Mouse (Mus musculus) liver, embryonic 15.5 days (tissue): ENCODE data around the gene Fam133b. TPM values are rescaled to one million over a fixed set of nuclear protein-coding genes. Genes with fewer than 3 reads are reported as not detected.

Experiments
- ATAC-seq: fragments of 200-750 bp; cut with Nextera tagmentation; 2 replicates; pipeline ENCODE4 v1.8.0; 2017; ENCODE audit warnings: moderate number of reproducible peaks, mild to moderate bottlenecking, moderate library complexity; ENCODE audit not compliant: insufficient read depth
- H3K27ac ChIP-seq: fragments of 300-500 bp; sonication (generic); replicated peaks from 2 replicates; pipeline ENCODE4 v1.5.1; 2015; ENCODE audit warnings: mild to moderate bottlenecking, inconsistent platforms
- H3K27me3 ChIP-seq: fragments of 300-500 bp; sonication (generic); 2 replicates; pipeline ENCODE4 v1.6.1; 2015; ENCODE audit warnings: mild to moderate bottlenecking, inconsistent platforms
- H3K36me3 ChIP-seq: fragments of 300-500 bp; sonication (generic); replicated peaks from 2 replicates; pipeline ENCODE4 v1.6.1; 2015; ENCODE audit warnings: moderate library complexity, mild to moderate bottlenecking, inconsistent platforms
- H3K4me1 ChIP-seq: fragments of 300-500 bp; sonication (generic); replicated peaks from 2 replicates; pipeline ENCODE4 v1.6.1; 2015; ENCODE audit warnings: inconsistent platforms
- H3K4me2 ChIP-seq: fragments of 300-500 bp; sonication (generic); 2 replicates; pipeline ENCODE4 v1.6.1; 2015; ENCODE audit warnings: moderate library complexity, mild to moderate bottlenecking, inconsistent platforms
- H3K4me3 ChIP-seq: fragments of 300-500 bp; sonication (generic); replicated peaks from 2 replicates; pipeline ENCODE4 v1.5.1; 2015; ENCODE audit warnings: mild to moderate bottlenecking, inconsistent platforms
- H3K9ac ChIP-seq: fragments of 300-500 bp; sonication (generic); 2 replicates; pipeline ENCODE4 v1.6.1; 2015; ENCODE audit warnings: moderate library complexity, mild to moderate bottlenecking, inconsistent platforms
- H3K9me3 ChIP-seq: fragments of 300-500 bp; sonication (generic); replicated peaks from 2 replicates; pipeline ENCODE4 v1.6.1; 2016; ENCODE audit warnings: inconsistent platforms
- WGBS: fragments of 180-500 bp; shearing (Covaris S2); methylation state at CpG from one replicate; pipeline ENCODE4 v1.1.7; 2015; ENCODE audit warnings: mixed read lengths; ENCODE audit not compliant: insufficient replicate concordance; 5-methylcytosine and 5-hydroxymethylcytosine counted together
- polyA plus RNA-seq: library from polyadenylated mRNA; unstranded; fragments of >200 nt; fragmentation: Nextera tagmentation; extraction: Ambion mirVana; gene quantifications from 2 replicates; pipeline ENCODE4 v1.2.1, GENCODE M21; 2015

The Fam133b gene
- polyA plus RNA-seq, 1 experiment from 2014 or later, result 9.2 TPM

DNA sequence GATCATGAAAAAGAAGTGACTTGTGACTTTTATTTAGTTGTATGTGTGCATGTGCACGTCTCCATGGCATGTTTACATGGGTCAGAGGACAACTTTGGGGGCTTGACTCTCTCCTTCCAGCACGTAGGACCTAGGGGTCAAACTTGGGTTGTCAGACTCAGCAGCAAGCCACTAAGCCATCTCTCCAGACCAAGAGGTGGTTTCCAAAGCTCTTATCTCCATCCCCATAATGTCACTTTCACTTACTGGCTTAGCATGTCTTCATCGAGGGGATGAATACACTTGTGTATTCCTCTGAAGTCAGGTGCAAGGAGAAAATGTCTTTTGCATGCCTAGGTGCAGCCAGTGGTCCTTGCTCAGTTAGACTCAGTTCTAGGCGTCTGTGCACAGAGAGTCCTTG, 39.2 kb upstream of the Fam133b start:
- H3K9me3 ChIP-seq, result no peaks in the 10 kb centered on the region
- 36% methylated on average over 4 of the region's 4 CpGs for WGBS
- no peaks in the 10 kb centered on the region for H3K36me3 ChIP-seq
- H3K4me2 ChIP-seq, result no peak overlapping the region
- no peak overlapping the region for H3K4me3 ChIP-seq
- H3K9ac ChIP-seq, result no peak overlapping the region
- no peak overlapping the region for H3K27ac ChIP-seq
- no peak for ATAC-seq
- H3K4me1 ChIP-seq, result peaks cover 54% of the 10 kb centered on the region
- H3K27me3 ChIP-seq, result no peaks in the 10 kb centered on the region

DNA sequence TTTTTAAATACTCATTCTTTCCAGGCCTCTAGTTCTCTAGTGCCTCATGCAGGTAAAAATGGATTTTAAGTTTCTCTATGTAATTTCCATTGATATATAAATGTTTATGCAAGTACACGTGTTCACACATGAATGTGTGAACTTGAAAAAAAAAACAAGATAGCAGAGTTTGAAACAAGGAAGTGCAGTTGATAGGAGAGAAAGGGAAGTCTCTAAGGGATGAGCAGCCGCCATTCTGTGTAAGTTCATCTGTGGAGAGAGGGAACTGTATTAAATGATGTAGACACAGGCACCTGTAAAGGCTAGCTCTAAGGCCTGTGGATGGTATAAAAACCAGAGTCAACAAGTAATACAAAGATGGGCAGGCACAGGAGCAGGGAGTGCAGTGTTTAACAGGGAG, 38.1 kb upstream of the Fam133b start:
- Histone ChIP-seq H3K9me3 (no peaks in the 10 kb centered on the region), H3K9ac (no peak overlapping the region), H3K4me2 (no peak overlapping the region), H3K27me3 (no peaks in the 10 kb centered on the region), H3K4me3 (no peak overlapping the region), H3K4me1 (peaks cover 54% of the 10 kb centered on the region), H3K27ac (no peak overlapping the region), H3K36me3 (no peaks in the 10 kb centered on the region)
- 30% methylated on average over 2 of the region's 2 CpGs for WGBS
- ATAC-seq, result no peak

DNA sequence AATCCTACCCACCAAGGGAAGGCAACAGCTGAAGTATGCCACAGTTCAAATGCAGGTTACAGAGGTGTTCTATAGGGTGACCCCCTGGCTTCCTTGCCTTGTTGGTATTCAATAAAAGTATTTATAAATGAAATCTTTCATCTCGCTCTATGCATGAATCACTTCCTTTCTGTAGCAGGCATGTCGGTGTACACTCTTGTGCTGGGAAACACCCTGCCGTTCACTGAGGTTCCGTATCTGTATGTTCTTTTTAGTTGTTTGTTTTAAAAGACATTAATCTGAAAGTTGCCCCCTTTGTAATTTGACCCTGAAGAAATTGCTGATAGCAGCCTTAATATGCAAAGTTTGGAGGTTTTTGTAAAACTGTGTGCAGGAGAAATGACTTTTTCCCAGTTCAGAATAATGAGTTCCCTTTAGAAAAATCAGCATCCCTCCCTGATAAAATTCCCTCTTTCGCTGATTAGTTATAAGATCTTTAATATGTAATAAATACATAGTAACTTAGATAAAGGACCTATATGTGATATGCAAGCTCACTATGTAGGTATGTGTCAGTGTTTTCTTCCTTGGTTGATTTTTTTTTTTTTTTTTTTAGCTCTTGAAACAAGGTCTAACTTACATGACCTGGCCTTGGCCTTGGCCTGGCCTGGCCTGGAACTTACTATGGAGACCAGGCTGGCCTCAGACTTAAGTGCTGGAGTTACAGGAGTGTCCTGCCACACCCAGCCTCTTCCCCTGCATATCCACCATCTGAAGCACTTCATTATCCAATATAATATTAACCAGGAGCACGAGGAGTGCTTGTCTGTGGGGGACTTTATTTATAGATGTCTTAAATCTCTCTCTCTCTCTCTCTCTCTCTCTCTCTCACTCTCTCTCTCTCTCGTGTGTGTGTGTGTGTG, 34.9 kb upstream of the Fam133b start:
- no peak overlapping the region for H3K4me3 ChIP-seq
- H3K9ac ChIP-seq, result no peak overlapping the region
- no peaks in the 10 kb centered on the region for H3K36me3 ChIP-seq
- ATAC-seq, result no peak
- no peak overlapping the region for H3K27ac ChIP-seq
- WGBS, result 51% methylated on average over 7 of the region's 7 CpGs
- H3K27me3 ChIP-seq, result no peaks in the 10 kb centered on the region
- H3K4me2 ChIP-seq, result no peak overlapping the region
- no peaks in the 10 kb centered on the region for H3K9me3 ChIP-seq
- H3K4me1 ChIP-seq, result peaks cover 47% of the 10 kb centered on the region

DNA sequence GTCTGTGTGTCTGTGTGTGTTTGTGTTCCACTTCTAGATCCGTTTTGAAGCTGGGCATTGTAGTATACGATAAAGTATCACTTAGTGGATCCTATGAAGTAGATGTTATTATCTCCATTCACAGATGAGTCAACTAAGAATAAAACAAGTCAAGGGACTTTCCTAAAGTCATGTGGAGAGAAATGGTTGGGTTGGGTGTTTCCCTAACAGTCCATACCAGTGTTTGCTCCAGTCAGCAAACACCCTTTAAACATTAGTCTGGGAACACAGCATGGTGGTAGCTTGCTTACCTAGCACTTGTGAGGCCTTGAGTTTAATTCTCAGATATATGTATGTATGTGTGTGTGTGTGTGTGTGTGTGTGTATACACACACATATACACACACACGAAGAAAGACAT, 34.1 kb upstream of the Fam133b start:
- Histone ChIP-seq H3K4me3 (no peak overlapping the region), H3K27ac (no peak overlapping the region), H3K4me2 (no peak overlapping the region), H3K9ac (no peak overlapping the region), H3K27me3 (no peaks in the 10 kb centered on the region), H3K9me3 (no peaks in the 10 kb centered on the region), H3K4me1 (peaks cover 51% of the 10 kb centered on the region), H3K36me3 (no peaks in the 10 kb centered on the region)
- WGBS, result 40% methylated on average over 3 of the region's 3 CpGs
- no peak for ATAC-seq

DNA sequence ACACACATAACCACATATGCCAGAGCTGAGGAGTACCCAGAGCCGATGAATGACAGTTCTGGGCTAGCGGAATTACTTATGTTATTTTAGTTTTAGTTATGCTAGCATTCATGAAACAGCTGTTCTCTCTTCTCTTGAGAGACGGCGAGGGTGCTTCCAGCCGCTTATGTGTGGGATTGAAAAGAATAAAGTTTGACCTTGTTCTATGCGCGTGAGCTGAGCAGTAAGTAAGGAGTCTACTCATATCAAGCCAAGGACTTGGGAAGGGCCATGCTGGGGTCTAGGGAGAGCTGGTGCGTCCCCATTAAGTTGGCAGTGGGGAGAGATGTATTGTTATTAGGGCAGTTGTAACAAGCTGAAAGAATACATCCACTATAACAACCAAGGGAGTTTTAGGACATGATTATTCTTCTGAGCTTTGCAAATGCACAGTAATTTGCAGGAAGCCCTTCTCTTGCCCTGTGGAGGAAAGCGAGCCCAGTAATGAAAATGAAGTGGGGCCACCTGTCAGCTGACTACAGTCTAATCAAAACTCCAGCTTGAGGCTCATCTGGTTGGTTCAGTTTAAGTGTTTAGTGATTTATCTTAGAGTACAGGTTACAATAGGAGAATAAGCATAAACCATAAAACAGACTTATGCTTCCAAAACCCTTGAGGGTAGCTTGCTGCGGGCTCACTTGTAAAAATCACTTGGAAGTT, 32.4 kb upstream of the Fam133b start:
- no peak for ATAC-seq
- peaks cover 51% of the 10 kb centered on the region for H3K4me1 ChIP-seq
- H3K9ac ChIP-seq, result no peak overlapping the region
- H3K27ac ChIP-seq, result no peak overlapping the region
- H3K9me3 ChIP-seq, result no peaks in the 10 kb centered on the region
- WGBS, result 73% methylated on average over 10 of the region's 10 CpGs
- H3K36me3 ChIP-seq, result no peaks in the 10 kb centered on the region
- no peak overlapping the region for H3K4me2 ChIP-seq
- no peaks in the 10 kb centered on the region for H3K27me3 ChIP-seq
- no peak overlapping the region for H3K4me3 ChIP-seq

DNA sequence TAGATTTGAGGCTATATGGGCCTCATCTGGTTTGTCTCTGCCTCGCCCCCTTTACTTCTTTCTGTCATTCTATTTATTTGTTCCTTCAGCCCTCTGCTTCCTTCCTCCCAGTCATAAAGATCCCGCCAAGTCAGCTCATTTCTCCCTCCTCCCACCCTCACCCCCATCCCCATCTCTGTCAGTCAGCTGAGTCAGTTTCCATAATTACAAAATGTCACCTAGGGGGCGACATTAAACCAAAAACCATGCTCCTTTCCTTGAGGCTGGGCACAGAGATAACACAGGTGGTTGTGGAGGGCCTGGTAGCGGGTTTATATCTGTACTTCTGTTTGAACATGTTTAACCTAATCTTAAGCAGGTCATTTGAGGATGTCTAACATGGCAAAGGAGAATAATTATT, 31.0 kb upstream of the Fam133b start:
- WGBS, result 16% methylated on average over 4 of the region's 4 CpGs
- peak; percentile 38 for ATAC-seq
- Histone ChIP-seq H3K27ac (no peak overlapping the region), H3K4me2 (no peak overlapping the region), H3K9me3 (no peaks in the 10 kb centered on the region), H3K27me3 (no peaks in the 10 kb centered on the region), H3K36me3 (no peaks in the 10 kb centered on the region), H3K4me1 (peaks cover 54% of the 10 kb centered on the region), H3K9ac (no peak overlapping the region), H3K4me3 (no peak overlapping the region)

DNA sequence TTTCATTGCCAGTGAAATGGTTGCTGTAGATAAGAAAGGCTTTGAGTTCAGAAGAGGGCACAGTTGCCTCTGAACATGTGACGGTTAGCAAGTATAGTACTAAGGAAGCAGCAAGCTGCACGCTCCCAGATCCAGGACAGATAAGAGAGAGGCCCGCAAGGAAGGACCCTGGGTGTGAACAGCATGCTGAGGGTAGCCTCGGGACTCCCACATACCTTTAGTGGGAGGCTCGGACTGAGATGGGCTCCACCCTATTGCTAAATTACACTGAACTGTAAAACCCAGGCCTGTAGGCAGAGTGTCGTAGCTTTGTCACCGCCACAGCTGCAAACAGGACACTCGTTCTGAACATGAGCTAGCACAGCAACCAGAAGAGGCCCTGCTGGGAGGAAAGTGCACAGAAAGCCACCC, 28.7 kb upstream of the Fam133b start:
- peak; percentile 73 for ATAC-seq
- peaks cover 46% of the 10 kb centered on the region for H3K4me1 ChIP-seq
- 23% methylated on average over 8 of the region's 8 CpGs for WGBS
- peaks cover 8% of the 10 kb centered on the region; the same call in 1 of the 2 replicates for H3K36me3 ChIP-seq
- H3K4me2 ChIP-seq, result peak overlapping the region; percentile 25
- H3K9ac ChIP-seq, result no peak overlapping the region
- H3K9me3 ChIP-seq, result no peaks in the 10 kb centered on the region
- no peak overlapping the region for H3K4me3 ChIP-seq
- no peaks in the 10 kb centered on the region for H3K27me3 ChIP-seq
- peak overlapping the region; percentile 51; the same call in 1 of the 2 replicates for H3K27ac ChIP-seq

DNA sequence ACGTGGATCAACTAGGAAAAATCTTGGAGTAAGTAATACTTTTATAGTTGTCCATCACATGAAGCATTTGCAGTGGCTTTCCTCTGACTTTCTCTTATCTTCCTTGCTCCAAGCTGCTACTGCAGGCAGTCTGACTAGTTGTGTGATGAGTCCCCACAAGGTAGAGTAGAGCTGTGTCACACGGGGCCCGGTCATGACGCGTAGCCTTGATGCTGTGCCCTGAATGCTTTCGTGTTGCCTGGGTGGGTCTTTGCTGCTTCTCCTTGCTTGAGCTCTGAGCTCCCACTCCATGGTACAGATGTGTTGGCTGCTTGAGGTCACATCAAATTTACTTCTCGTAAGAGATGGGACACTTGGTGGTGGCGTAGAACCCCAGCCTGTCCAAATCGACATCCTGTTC, 28.2 kb upstream of the Fam133b start:
- Histone ChIP-seq H3K36me3 (peaks cover 13% of the 10 kb centered on the region; the same call in 1 of the 2 replicates), H3K4me3 (no peak overlapping the region), H3K4me1 (peaks cover 44% of the 10 kb centered on the region), H3K4me2 (peak overlapping the region; percentile 25; the same call in 1 of the 2 replicates), H3K9ac (no peak overlapping the region), H3K27me3 (no peaks in the 10 kb centered on the region), H3K27ac (no peak overlapping the region), H3K9me3 (no peaks in the 10 kb centered on the region)
- no peak for ATAC-seq
- 57% methylated on average over 9 of the region's 9 CpGs for WGBS

DNA sequence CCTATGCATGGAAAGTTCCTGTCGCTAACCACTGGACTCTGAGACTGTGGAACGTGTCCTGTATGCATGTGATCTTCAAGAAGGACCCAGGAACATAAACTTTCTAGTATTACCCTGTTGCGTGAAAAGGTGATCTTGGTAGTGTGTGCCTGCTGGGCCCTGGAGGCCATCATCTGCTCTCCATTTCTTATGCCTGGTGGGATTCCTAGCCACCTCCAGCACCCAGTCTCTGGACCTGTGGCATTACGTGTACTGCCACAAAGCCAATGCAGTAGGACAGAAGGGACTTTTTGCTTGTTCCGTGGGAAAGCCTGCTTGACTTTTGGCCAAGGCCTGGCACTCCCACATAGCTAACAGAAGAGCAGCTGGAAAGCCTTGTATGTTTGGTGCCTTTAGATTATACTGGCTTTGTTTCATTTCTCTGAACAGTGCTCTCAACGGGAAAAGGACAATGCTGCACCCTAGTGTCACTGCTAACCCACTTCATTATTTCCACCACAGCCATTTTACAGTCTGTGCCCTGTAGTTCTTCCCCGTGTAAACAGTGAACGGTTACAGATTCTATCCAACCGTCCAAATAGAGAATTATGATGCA, 27.1 kb upstream of the Fam133b start:
- Histone ChIP-seq H3K36me3 (peaks cover 22% of the 10 kb centered on the region), H3K27me3 (no peaks in the 10 kb centered on the region), H3K9ac (no peak overlapping the region), H3K4me2 (no peak overlapping the region), H3K27ac (no peak overlapping the region), H3K4me3 (no peak overlapping the region), H3K9me3 (no peaks in the 10 kb centered on the region), H3K4me1 (peaks cover 36% of the 10 kb centered on the region)
- 59% methylated on average over 9 of the region's 9 CpGs for WGBS
- ATAC-seq, result no peak

DNA sequence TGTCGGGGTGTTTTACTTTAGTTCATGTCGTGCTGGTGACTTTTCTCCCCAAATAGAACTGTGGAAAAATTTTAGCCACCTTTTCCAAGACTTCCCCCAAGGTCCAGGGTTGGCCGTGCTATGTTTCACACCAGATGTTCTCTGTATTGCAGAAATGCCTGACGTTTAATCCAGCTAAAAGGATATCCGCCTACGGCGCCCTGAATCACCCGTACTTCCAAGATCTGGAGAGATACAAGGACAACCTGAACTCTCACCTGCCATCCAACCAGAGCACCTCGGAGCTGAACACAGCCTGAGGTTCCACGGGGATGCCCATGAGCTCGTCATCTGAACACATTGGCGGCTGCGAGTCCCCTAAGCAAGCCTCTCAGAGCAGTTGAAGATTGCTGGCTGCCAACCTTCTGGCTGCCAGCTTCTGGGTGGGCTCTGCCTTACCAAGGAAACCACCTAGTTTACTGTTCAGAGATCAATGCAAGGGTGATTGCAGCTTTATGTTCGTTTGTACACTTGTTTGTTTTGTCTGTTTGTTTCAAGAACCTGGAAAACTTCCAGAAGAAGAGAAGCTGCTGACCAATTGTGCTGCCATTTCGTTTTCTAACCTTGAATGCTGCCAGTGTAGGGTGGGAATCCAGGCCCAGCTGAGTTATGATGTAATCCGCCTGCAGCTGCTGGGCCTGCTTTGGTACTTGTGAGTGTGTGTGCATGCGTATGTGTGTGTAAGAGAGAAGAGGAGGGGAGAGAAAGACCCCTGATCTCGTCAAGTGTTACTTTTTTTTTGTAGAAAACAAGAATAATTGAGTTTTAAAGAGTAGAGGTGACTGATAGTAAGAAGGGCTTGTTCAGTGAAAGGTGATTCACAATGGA, 22.9 kb upstream of the Fam133b start:
- no peaks in the 10 kb centered on the region for H3K27me3 ChIP-seq
- H3K27ac ChIP-seq, result no peak overlapping the region
- H3K4me1 ChIP-seq, result peaks cover 4% of the 10 kb centered on the region; the same call in 1 of the 2 replicates
- no peak overlapping the region for H3K9ac ChIP-seq
- peaks cover 34% of the 10 kb centered on the region for H3K36me3 ChIP-seq
- H3K4me3 ChIP-seq, result no peak overlapping the region
- ATAC-seq, result no peak
- no peak overlapping the region for H3K4me2 ChIP-seq
- WGBS, result 72% methylated on average over 18 of the region's 18 CpGs
- H3K9me3 ChIP-seq, result no peaks in the 10 kb centered on the region
